Mouse (Mus musculus) kidney, adult 2 months (tissue): ENCODE results near the gene Akr1b10. TPM values are rescaled to one million over a fixed set of nuclear protein-coding genes. Genes with fewer than 3 reads are reported as not detected.
"Not testable (repeated sequence)": the region's sequence is repeated elsewhere in the genome, so short reads cannot be mapped to it uniquely, and the experiment has no call there.

Experiments
- DNase-seq: peaks from one replicate; pipeline ENCODE4 v3.0.0; 2021
- H3K27ac ChIP-seq: fragments of 200-500 bp; 2 replicates; pipeline ENCODE4 v1.5.1; 2012; ENCODE audit warnings: low read depth, low read length, control low read depth, inconsistent platforms; ENCODE audit not compliant: insufficient read depth
- H3K27me3 ChIP-seq: fragments of 200-500 bp; replicated peaks from 2 replicates; pipeline ENCODE4 v1.6.1; 2012; ENCODE audit warnings: mild to moderate bottlenecking, moderate library complexity, low read length, inconsistent platforms; ENCODE audit not compliant: control insufficient read depth, insufficient read depth
- H3K36me3 ChIP-seq: fragments of 200-500 bp; 2 replicates; pipeline ENCODE4 v1.6.1; 2012; ENCODE audit warnings: mild to moderate bottlenecking, moderate library complexity, low read length, inconsistent platforms; ENCODE audit not compliant: control insufficient read depth, insufficient read depth
- H3K4me1 ChIP-seq: fragments of 200-500 bp; 2 replicates; pipeline ENCODE4 v1.6.1; 2011; ENCODE audit warnings: low read length; ENCODE audit not compliant: control insufficient read depth, insufficient read depth
- H3K4me3 ChIP-seq: fragments of 200-500 bp; 2 replicates; pipeline ENCODE4 v1.5.1; 2011; ENCODE audit warnings: mild to moderate bottlenecking, low read depth, low read length, control low read depth; ENCODE audit not compliant: insufficient read depth
- CTCF ChIP-seq: fragments of 200-500 bp; conservative IDR thresholded peaks from 2 replicates; pipeline ENCODE4 v1.5.1; 2011; ENCODE audit warnings: low read depth, mild to moderate bottlenecking, control low read depth, low read length, moderate library complexity, mixed read lengths; ENCODE audit not compliant: insufficient read depth, insufficient read length
- POLR2A ChIP-seq: fragments of 200-500 bp; IDR thresholded peaks from one replicate; pipeline ENCODE4 v1.6.1; 2011; ENCODE audit warnings: low read depth, low read length, control low read depth
- WGBS: fragments of 180-500 bp; shearing (Covaris S2); methylation state at CpG from one replicate; pipeline ENCODE4 v1.1.7; 2018; 5-methylcytosine and 5-hydroxymethylcytosine counted together
- polyA plus RNA-seq: library from polyadenylated mRNA; depleted of rRNA; stranded (reverse); fragments of >200 nt; gene quantifications from 2 replicates; pipeline ENCODE4 v1.2.3, GENCODE M21; 2012

Gene Akr1b10
- polyA plus RNA-seq, 1 experiment = 42.2 TPM

GRCm38 (mm10) chr6:34371700-34372351 lies 12.2 kb upstream of the Akr1b10 start:
- WGBS = 20% methylated on average over 18 of the region's 18 CpGs
- H3K36me3 ChIP-seq = no peaks in the 10 kb centered on the region
- H3K27ac ChIP-seq = no peak overlapping the region
- DNase-seq = peak; percentile 83
- TF ChIP-seq CTCF (peak; percentile 49), POLR2A (no peak)
- no peak overlapping the region for H3K4me3 ChIP-seq
- H3K27me3 ChIP-seq = no peaks in the 10 kb centered on the region
- H3K4me1 ChIP-seq = no peaks in the 10 kb centered on the region

DNA sequence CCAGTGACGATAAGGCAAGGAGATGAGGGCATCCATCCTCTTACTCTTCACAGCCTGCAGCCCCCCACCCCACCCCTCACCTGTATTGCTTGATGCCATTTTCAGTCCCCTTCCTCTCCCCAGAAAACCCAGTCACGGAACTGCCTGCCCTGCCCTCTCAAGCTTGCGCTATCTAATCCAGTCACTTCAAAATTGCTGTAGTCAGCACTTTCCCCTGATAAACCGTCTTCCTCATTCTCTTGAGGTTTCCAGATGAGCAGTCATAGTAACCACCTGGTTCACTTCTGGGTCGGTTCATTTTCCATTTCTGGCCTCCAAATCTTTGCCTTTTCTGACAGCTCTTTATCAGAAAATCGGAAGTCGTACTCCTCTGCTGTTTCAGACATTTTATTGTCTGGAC lies 10.2 kb upstream of the Akr1b10 start:
- no peak overlapping the region for H3K27ac ChIP-seq
- TF ChIP-seq POLR2A = no peak
- no peak for TF ChIP-seq CTCF
- peak; percentile 7 for DNase-seq

DNA sequence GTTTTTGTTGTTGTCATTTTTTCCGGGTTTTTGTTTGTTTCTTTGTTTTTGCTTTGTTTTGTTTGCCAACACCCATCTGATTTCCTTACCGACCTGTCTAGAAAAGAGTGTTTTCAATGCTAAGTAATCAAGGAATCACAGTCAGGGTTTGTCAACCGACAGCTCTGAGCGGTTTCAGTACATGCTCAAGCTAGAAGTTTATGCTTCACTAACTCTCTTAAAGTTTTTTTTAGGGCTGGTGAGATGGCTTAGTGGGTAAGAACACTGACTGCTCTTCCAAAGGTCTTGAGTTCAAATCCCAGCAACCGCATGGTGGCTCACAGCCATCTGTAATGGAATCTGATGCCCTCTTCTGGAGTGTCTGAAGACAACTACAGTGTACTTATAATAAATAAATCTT lies 8.1 kb upstream of the Akr1b10 start:
- WGBS = 62% methylated on average over 5 of the region's 5 CpGs
- not testable (repeated sequence) for H3K36me3 ChIP-seq, H3K27ac ChIP-seq, H3K4me1 ChIP-seq, H3K27me3 ChIP-seq, H3K4me3 ChIP-seq, DNase-seq

More for the DNA sequence above, 10.2 kb upstream of the Akr1b10 start:
- Histone ChIP-seq H3K4me1 (no peaks in the 10 kb centered on the region), H3K36me3 (no peaks in the 10 kb centered on the region), H3K4me3 (no peak overlapping the region), H3K27me3 (no peaks in the 10 kb centered on the region)
- 68% methylated on average over 7 of the region's 7 CpGs for WGBS

DNA sequence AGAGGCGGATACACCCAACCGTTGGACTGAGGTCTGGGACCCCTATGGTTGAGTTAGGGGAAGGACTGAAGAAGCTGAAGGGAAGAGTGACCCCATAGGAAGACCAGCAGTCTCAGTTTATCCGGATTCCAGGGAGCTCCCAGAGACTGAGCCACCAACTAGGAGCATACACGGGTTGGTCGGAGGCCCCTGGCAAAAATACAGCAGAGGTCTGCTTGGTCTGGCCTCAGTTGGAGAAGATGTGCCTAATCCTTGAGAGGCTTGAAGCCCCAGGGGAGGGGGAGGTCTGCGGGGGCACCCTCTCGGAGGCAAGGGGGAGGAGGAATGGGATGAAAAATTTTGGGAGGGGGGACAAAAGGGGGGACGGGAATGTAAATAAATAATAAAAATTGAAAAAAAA lies 617 bp upstream of the Akr1b10 start:
- no peak overlapping the region for H3K27ac ChIP-seq
- H3K27me3 ChIP-seq = no peaks in the 10 kb centered on the region
- no peak for TF ChIP-seq POLR2A
- TF ChIP-seq CTCF = no peak
- 58% methylated on average over 8 of the region's 8 CpGs for WGBS
- H3K4me3 ChIP-seq = no peak overlapping the region
- H3K4me1 ChIP-seq = no peaks in the 10 kb centered on the region
- no peak for DNase-seq
- 0 out of 2 replicates have a peak, but pooled peaks cover 1% of the 10 kb centered on the region for H3K36me3 ChIP-seq

GRCm38 (mm10) chr6:34384701-34385370 lies 818 bp downstream of the Akr1b10 start:
- Histone ChIP-seq H3K27me3 (no peaks in the 10 kb centered on the region), H3K4me1 (no peaks in the 10 kb centered on the region), H3K4me3 (peak overlapping the region; percentile 64), H3K27ac (peak overlapping the region; percentile 36), H3K36me3 (peaks cover 3% of the 10 kb centered on the region)
- 4% methylated on average over 13 of the region's 13 CpGs for WGBS
- peak; percentile 80 for DNase-seq
- TF ChIP-seq POLR2A = no peak
- no peak for TF ChIP-seq CTCF

GRCm38 (mm10) chr6:34388420-34389156 lies 4.6 kb downstream of the Akr1b10 start:
- no peak for TF ChIP-seq CTCF
- TF ChIP-seq POLR2A = no peak
- H3K4me3 ChIP-seq = no peak overlapping the region
- no peaks in the 10 kb centered on the region for H3K4me1 ChIP-seq
- DNase-seq = no peak
- H3K36me3 ChIP-seq = peaks cover 9% of the 10 kb centered on the region
- H3K27me3 ChIP-seq = no peaks in the 10 kb centered on the region
- no peak overlapping the region for H3K27ac ChIP-seq
- WGBS = 95% methylated on average over 4 of the region's 4 CpGs

DNA sequence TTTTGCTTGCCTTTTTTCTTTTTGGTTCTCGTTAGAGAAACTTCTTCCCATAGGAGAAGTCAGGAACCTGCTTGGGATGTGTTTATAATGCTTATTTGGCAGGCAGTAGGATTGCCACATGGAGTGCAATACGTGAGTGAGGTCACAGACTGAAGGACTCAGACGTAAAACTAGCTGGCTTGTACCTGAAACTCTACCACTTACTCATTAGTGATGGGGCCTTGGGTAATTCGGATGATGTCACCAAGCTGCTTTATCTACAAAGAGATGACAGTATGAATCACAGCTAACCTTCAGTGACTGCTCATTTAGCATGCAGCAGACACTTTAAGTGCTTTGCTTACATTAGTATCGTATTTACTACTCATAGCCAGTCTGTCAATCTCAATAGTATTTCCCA lies 11.9 kb downstream of the Akr1b10 start:
- no peak for TF ChIP-seq CTCF
- no peak for TF ChIP-seq POLR2A
- Histone ChIP-seq H3K36me3 (peaks cover 4% of the 10 kb centered on the region), H3K4me1 (no peaks in the 10 kb centered on the region; the same call in 1 of the 2 replicates), H3K4me3 (no peak overlapping the region), H3K27me3 (no peaks in the 10 kb centered on the region), H3K27ac (no peak overlapping the region)
- no peak for DNase-seq
- WGBS = 74% methylated on average over 5 of the region's 5 CpGs
